Mouse (Mus musculus): Measurements from ENCODE around the gene Spata33.

DNA sequence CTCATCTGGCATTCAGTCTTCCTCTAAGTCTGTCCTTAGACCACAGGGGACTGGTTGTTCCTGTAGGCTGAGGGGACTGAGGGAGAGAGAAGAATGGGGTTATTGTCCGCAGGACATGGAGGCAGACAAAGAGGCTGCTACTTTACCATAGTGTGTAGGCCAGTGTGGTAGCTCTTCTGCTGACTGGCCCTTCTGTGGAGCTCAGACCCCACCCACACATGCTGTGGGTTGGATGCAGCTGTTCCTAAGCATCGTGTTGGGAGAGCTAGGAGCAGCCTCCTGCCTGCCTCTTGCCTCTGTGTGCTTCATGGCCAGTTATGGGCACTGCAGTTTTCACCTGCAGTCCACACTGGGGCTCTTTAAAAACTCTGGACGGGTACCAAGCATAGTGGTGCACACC is 44.5 kb downstream of the Spata33 start:
- TF ChIP-seq EP300 (IDR thresholded peaks at IDR 0.05; ENCODE audit: low read depth) (no peak), CTCF (IDR thresholded peaks at IDR 0.05; ENCODE audit: low read depth) (no peak)
